Mouse (Mus musculus) thymus, postnatal 0 days (tissue): ENCODE measurements around the gene Sf1. TPM values are rescaled to one million over a fixed set of nuclear protein-coding genes. Genes with fewer than 3 reads are reported as not detected.

Experiments
- DNase-seq: peaks from one replicate; pipeline ENCODE4 v3.0.0-alpha.2; 2015; ENCODE audit warnings: low spot score
- polyA plus RNA-seq: library from polyadenylated mRNA; unstranded; fragments of >200 nt; fragmentation: Nextera tagmentation; extraction: Ambion mirVana; gene quantifications from 2 replicates; pipeline ENCODE4 v1.2.1, GENCODE M21; 2015

Sf1 gene
- polyA plus RNA-seq, 1 experiment from 2014 or later = 104 TPM

DNA sequence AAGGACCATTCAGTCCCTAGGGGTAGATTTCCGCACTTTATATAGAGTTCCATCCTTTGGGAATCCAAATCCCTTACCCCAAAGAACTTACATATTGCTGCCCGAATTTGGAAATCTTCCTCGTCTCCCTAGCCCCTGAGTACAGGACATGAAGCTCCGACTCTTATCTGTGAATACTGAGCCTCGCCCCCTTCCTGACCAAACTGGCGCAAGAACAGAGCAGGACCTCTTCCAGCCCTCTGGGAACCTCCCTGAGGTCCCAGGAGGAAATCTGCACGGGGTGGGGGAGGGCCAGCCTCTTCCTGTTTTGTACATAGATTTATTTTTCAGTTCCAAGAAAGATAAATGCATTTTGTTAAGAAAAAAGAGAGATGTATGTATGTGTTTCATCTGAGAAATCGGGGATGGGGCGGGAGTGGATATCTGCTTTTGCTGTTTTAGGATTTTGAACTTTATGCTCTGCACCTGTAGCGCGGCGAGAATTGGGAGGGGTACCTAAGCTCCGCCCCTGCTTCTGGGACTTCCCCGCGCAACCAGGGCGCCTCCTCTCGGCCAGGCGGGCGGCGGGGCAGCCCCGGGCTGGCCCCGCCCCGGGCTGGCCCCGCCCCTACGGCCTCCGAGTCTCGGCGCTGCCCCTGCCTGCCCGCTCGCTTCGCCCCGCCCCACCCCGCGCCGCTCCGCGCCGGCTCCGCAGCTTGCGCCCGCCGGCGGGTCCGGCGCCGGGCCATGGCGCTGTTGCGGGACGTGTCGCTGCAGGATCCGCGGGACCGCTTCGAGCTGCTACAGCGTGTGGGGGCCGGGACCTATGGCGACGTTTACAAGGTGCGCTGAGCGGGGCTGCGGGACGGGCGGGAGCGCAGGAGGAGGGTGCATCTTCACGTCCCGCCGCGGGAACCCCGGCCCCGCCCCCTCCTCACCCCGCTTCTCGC, 22.7 kb upstream of the Sf1 start, which contains the start of gene Map4k2:
Gene Map4k2, plus strand, starts transcription at position 612 of the 929 bp plus-strand sequence.
- DNase-seq = peak; percentile 92

GRCm38 (mm10) chr19:6341453-6342077, 21.9 kb upstream of the Sf1 start:
- DNase-seq = peak; percentile 42

- DNase-seq = peak; percentile 42
Observed at GRCm38 (mm10) chr19:6342276-6342933, 21.1 kb upstream of the Sf1 start.

GRCm38 (mm10) chr19:6343066-6343925, 20.2 kb upstream of the Sf1 start:
- peak; percentile 64 for DNase-seq

DNA sequence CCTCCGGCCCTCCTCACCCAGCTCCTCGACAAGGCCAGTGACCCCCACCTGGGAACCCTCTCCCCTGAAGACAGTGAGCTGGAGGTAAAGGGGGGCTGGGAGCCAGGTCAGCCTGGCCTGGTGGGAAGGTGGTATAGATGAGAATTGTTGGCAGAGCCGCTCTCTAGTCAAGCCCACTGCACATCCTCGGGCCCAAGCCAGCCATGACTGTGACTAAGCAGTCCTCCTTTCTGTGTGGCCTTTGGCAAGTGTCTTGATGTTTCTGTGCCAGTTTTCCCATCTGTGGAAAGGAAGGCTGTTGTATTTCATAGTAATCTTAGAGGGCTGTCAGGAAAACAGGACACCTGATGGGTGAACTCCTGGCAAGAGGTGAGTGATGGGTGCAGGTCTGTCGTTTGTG, 19.5 kb upstream of the Sf1 start:
- no peak for DNase-seq

DNA sequence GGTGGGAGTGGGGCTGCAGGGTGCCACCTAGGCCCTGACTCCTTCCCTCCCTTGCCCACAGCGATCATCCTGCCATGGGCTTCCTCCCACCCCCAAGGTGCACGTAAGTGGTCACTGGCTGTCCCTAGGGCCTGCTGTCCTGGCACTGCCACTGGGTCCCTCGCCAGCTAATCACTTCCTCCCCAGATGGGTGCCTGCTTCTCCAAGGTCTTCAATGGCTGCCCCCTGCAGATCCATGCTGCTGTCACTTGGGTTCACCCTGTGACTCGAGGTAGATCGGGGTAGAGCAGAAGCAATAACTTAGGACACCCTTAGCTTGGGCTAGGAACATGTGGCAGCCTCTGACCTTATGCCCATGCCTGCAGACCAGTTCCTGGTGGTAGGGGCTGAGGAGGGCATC, 17.5 kb upstream of the Sf1 start:
- DNase-seq = no peak

- no peak for DNase-seq
Observed at GRCm38 (mm10) chr19:6346661-6347060, 16.8 kb upstream of the Sf1 start.

GRCm38 (mm10) chr19:6347615-6348014, 15.9 kb upstream of the Sf1 start:
- no peak for DNase-seq

DNA sequence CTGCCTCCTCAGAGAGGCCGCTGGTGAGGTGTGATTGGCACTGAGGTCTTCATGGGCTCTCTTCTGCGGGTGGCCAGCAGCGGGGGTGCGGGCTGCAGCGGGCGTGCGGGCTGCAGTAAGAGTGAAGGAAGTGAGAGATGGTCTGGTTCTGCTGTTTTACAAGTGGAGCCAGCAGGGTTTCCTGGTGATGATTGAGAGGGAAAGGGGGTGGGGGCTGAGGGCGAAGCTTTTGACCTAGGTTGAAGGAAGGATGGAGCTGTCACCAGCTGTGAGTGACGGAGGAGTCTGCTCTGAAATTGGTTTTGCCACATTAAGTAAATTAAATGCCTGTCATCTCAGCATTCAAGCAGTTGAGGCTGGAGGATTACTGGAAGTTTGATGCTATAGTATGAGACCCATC, 14.8 kb upstream of the Sf1 start:
- DNase-seq = no peak

DNA sequence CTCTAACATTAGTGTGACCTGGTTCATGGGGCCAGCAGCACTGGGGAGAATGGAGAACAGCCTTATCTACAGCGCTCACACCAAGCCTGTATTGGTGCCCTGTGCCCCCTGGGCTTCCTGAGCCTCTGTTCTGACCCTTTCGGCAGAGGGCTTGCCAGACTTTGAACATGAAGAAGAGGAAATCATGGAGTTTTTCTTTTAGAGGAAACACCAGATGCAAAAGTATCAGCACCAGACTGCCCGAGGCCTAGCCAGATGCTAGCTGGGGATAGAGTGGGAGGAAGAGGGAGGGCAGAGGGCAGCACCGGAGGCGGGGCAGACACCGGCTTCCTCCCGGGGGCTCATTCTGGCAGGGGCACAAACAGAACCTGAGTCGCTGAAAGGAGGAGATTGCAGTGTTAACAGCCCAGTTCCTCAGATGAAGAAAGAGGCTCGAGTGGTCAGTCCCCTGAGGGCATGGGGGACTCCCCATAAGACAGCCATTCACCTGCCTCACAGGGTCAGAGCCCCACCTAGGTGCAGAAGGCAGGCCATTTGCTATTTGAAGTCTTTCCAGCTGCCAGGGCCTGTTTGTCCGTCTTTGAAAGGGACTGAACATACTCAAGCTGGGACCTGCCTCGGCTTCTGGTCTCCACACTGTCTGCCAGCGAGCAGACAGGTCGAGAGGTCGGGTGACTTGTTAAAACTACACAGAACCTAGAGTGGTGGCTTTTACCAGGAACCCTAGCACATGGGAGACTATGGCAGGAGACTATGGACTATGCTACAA, 14.1 kb upstream of the Sf1 start:
- DNase-seq = no peak

GRCm38 (mm10) chr19:6351431-6352106, 11.9 kb upstream of the Sf1 start:
- no peak for DNase-seq

DNA sequence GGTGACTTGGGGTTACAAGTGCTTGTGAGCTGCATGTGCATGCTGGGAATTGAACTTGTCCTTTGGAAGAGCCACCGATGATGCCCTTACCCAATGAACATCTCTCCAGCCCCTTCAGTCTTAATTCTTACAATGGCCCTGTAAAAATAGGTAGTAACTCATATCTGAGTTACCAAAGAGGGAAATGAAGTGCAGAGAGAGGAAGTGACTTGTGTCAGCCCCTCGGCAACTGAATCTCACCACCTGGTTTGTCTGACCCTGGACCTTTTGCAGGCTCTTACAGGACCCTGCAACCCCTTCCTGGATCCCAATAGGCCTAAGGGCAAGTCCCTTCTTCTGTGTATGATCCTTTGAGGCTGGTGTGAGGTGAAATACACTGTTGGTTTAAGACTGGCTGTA, 11.4 kb upstream of the Sf1 start:
- no peak for DNase-seq

GRCm38 (mm10) chr19:6354030-6354429, 9.5 kb upstream of the Sf1 start:
- DNase-seq = no peak

- DNase-seq = no peak
Observed at GRCm38 (mm10) chr19:6361291-6361690, 2.2 kb upstream of the Sf1 start.

GRCm38 (mm10) chr19:6363091-6363410, 439 bp upstream of the Sf1 start:
- DNase-seq = no peak

DNA sequence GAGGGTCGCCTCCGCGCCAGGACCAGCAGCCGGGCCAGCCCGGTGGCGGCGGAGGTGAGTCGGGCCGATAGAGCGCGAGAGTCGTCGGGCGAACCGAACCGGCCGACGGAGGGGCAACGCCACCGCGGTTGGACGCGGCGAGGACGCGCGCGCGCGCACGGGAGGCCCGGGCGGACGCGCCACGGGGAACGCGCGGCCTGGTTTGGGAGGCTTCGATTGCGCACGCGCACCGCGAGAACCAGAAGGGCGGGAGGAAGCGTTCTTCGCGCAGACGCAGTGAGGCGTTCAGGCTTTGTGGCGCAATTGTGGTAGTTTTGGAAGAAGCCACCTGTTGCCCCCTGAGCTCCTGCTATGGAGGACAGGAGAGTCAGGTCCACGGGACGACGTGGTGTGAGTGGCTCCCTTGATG, 831 bp downstream of the Sf1 start:
- DNase-seq = peak; percentile 94

DNA sequence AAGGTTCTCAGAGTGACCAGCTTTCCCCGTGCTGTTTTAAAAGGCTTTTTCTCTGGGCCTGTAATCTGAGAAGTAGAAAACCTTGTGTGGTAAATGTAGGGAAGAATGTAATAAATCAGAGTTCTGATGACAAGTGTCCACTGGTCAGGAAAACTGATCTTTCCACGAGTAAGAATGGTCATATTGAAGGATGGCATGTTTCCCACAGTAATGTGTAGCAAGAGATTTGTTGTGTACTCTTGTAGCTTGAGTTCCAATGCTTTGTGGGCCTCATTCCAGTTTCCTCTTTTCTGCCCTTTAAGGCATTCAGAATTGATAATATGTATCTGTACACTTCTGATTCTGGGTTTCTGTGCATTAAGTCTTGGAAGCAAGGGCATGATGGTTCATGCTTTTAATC, 1.4 kb downstream of the Sf1 start:
- DNase-seq = no peak

DNA sequence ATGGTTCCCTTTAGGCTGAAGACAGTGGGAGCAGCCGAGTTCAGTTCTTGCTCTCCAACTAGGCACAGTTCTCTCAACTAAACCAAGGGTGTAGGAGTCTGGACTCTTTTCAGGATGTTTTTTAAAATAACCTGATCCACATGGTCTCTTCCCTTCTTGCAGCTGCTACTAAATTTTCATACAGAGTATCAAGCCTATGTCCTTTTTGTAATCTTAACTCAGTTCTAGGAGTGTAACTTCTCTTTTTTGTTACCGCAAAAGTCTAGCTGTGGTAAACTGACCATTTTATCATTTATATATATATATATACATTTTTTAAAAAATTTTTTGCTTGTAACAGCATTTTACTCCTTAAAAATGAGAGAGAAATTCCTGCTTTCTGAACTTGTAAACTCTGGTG, 6.7 kb downstream of the Sf1 start:
- no peak for DNase-seq

- DNase-seq = no peak
Observed at GRCm38 (mm10) chr19:6372433-6372832, 8.9 kb downstream of the Sf1 start.
